ENCODE assay signal across 8 mouse cellular contexts in the genomic region with DNA sequence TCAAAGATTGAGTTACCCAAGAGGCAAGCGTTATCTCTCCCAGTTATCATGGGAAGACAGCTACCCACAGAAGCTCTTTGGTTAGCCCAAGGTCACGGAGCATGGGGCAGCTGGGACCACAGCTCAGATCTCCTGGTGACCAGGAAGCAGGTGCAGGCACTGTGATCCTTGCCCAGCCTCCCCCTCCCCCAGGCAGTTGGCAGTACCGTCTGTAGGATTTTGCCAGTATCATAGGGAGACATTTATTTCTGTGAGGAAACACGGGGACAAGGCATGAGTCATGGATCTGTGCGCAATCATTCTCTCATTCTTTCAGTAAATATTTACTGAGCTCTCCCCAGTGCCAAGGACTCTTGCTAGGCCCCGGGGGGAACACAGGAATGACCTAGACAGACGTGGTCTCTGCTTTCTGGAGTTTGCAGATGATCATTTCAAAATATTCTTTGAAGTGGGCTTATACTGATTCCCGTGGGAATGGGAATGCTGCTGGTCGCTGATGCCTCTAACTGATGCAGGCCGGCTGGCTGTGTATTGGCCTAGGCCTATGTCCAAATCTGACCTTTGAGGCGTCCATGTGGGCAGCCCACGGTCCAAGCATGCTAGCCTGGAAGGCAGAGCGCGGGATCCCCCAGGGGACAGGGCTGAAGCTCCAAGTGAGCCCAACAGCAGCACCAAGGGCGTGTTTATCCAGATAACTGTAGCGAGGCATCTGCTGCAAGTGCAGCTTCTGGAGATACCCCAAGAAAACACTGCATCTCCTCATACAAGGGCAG. TPM values are rescaled to one million over a fixed set of nuclear protein-coding genes. Genes with fewer than 3 reads are reported as not detected.
DNase-seq lines count a peak whose midpoint lies in the region; ATAC-seq and TF ChIP-seq lines count a peak whose summit lies in the region.

No protein-coding gene starts in this region.

- no peak overlapping the region for H3K4me3 ChIP-seq in hindbrain, postnatal 0 days (ENCODE audit: low read length)
- H3K4me3 ChIP-seq in hindbrain, embryonic 13.5 days: no peak overlapping the region
- no peak overlapping the region for H3K4me3 ChIP-seq in lung, embryonic 16.5 days (ENCODE audit: low read length)
- H3K4me3 ChIP-seq in stomach, embryonic 16.5 days (replicated peaks; ENCODE audit: low read length): no peak overlapping the region
- no peak overlapping the region for H3K4me3 ChIP-seq in forebrain, embryonic 11.5 days (ENCODE audit: low read depth, low read length)

- peak; percentile 54 for DNase-seq in hindbrain, postnatal 0 days (ENCODE audit: low spot score)
- DNase-seq in c-Kit-negative CD71-positive TER-119-positive erythroid progenitor cells, embryonic 14.5 days (ENCODE audit: low read depth, low spot score): peak; percentile 33
- peak; percentile 25 for DNase-seq in kidney, postnatal 14 days
- DNase-seq in forebrain, embryonic 11.5 days (ENCODE audit: low spot score): no peak

- ATAC-seq in hindbrain, postnatal 0 days: peak; percentile 55; the same call in 1 of the 2 replicates
- ATAC-seq in hindbrain, embryonic 13.5 days (ENCODE audit: low FRiP score): no peak; the same call in 1 of the 2 replicates
- peak; percentile 86 for ATAC-seq in granulocyte monocyte progenitor cell, adult 5-6 weeks (replicated peaks; ENCODE audit: poor library complexity, severe bottlenecking)
- ATAC-seq in lung, embryonic 16.5 days (ENCODE audit: low read depth): peak; percentile 90
- ATAC-seq in stomach, embryonic 16.5 days (ENCODE audit: insufficient read depth, low FRiP score): peak; percentile 84
- ATAC-seq in forebrain, embryonic 11.5 days (replicated peaks; ENCODE audit: low FRiP score): no peak

- H3K4me1 ChIP-seq in hindbrain, postnatal 0 days (ENCODE audit: insufficient read depth, low read length): no peaks in the 10 kb centered on the region
- peaks cover 12% of the 10 kb centered on the region; the same call in 1 of the 2 replicates for H3K4me1 ChIP-seq in hindbrain, embryonic 13.5 days (replicated peaks)
- H3K4me1 ChIP-seq in lung, embryonic 16.5 days (replicated peaks; ENCODE audit: control insufficient read depth, insufficient read depth, low read length): peaks cover 22% of the 10 kb centered on the region
- peaks cover 21% of the 10 kb centered on the region for H3K4me1 ChIP-seq in stomach, embryonic 16.5 days (ENCODE audit: control insufficient read depth, insufficient read depth, low read length)
- no peaks in the 10 kb centered on the region for H3K4me1 ChIP-seq in forebrain, embryonic 11.5 days (replicated peaks; ENCODE audit: control insufficient read depth, insufficient read depth, low read length)

- H3K27ac ChIP-seq in hindbrain, postnatal 0 days: no peak overlapping the region
- no peak overlapping the region for H3K27ac ChIP-seq in hindbrain, embryonic 13.5 days
- peak overlapping the region; percentile 78 for H3K27ac ChIP-seq in lung, embryonic 16.5 days (ENCODE audit: low read length)
- H3K27ac ChIP-seq in stomach, embryonic 16.5 days (ENCODE audit: low read length): peak overlapping the region; percentile 65
- no peak overlapping the region for H3K27ac ChIP-seq in forebrain, embryonic 11.5 days (ENCODE audit: low read depth, low read length)

- no peak overlapping the region for H3K9ac ChIP-seq in hindbrain, postnatal 0 days (replicated peaks; ENCODE audit: low read length)
- no peak overlapping the region for H3K9ac ChIP-seq in hindbrain, embryonic 13.5 days
- H3K9ac ChIP-seq in lung, embryonic 16.5 days (ENCODE audit: low read length): no peak overlapping the region
- H3K9ac ChIP-seq in stomach, embryonic 16.5 days (ENCODE audit: low read length): no peak overlapping the region
- no peak overlapping the region for H3K9ac ChIP-seq in forebrain, embryonic 11.5 days (ENCODE audit: low read length)

- H3K27me3 ChIP-seq in hindbrain, postnatal 0 days (ENCODE audit: insufficient read depth, low read length): no peaks in the 10 kb centered on the region
- H3K27me3 ChIP-seq in hindbrain, embryonic 13.5 days: 0 out of 2 replicates have a peak, but pooled peaks cover 4% of the 10 kb centered on the region
- H3K27me3 ChIP-seq in lung, embryonic 16.5 days (ENCODE audit: control insufficient read depth, insufficient read depth, low read depth, low read length): no peaks in the 10 kb centered on the region
- H3K27me3 ChIP-seq in stomach, embryonic 16.5 days (ENCODE audit: control insufficient read depth, insufficient read depth, low read length): no peaks in the 10 kb centered on the region
- no peaks in the 10 kb centered on the region for H3K27me3 ChIP-seq in forebrain, embryonic 11.5 days (ENCODE audit: control insufficient read depth, insufficient read depth, low read length)

- WGBS in hindbrain, postnatal 0 days: 55% methylated on average over 16 of the region's 16 CpGs
- WGBS in hindbrain, embryonic 13.5 days: 76% methylated on average over 16 of the region's 16 CpGs
- WGBS in lung, embryonic 16.5 days: 30% methylated on average over 16 of the region's 16 CpGs
- WGBS in stomach, embryonic 16.5 days: 31% methylated on average over 16 of the region's 16 CpGs
- WGBS in forebrain, embryonic 11.5 days: 86% methylated on average over 16 of the region's 16 CpGs

- no peaks in the 10 kb centered on the region for H3K36me3 ChIP-seq in hindbrain, postnatal 0 days (ENCODE audit: insufficient read depth, low read length)
- H3K36me3 ChIP-seq in hindbrain, embryonic 13.5 days: 0 out of 2 replicates have a peak, but pooled peaks cover 2% of the 10 kb centered on the region
- H3K36me3 ChIP-seq in lung, embryonic 16.5 days (ENCODE audit: control insufficient read depth, insufficient read depth, low read length): peaks cover 6% of the 10 kb centered on the region
- H3K36me3 ChIP-seq in stomach, embryonic 16.5 days (ENCODE audit: control insufficient read depth, insufficient read depth, low read length): 0 out of 2 replicates have a peak, but pooled peaks cover 3% of the 10 kb centered on the region
- no peaks in the 10 kb centered on the region for H3K36me3 ChIP-seq in forebrain, embryonic 11.5 days (ENCODE audit: control insufficient read depth, insufficient read depth, low read length)

- H3K9me3 ChIP-seq in hindbrain, postnatal 0 days (ENCODE audit: low read length): 0 out of 2 replicates have a peak, but pooled peaks cover 2% of the 10 kb centered on the region
- peaks cover 5% of the 10 kb centered on the region; the same call in 1 of the 2 replicates for H3K9me3 ChIP-seq in hindbrain, embryonic 13.5 days
- H3K9me3 ChIP-seq in lung, embryonic 16.5 days (ENCODE audit: control insufficient read depth, low read length): peaks cover 5% of the 10 kb centered on the region; the same call in 1 of the 2 replicates
- H3K9me3 ChIP-seq in stomach, embryonic 16.5 days (replicated peaks; ENCODE audit: control insufficient read depth, low read length): peaks cover 7% of the 10 kb centered on the region; the same call in 1 of the 2 replicates
- no peaks in the 10 kb centered on the region for H3K9me3 ChIP-seq in forebrain, embryonic 11.5 days (ENCODE audit: control insufficient read depth, low read length)

- no peak overlapping the region for H3K4me2 ChIP-seq in hindbrain, postnatal 0 days (ENCODE audit: low read depth, low read length)
- no peak overlapping the region for H3K4me2 ChIP-seq in hindbrain, embryonic 13.5 days
- H3K4me2 ChIP-seq in lung, embryonic 16.5 days (ENCODE audit: low read depth, low read length): no peak overlapping the region
- no peak overlapping the region for H3K4me2 ChIP-seq in stomach, embryonic 16.5 days (ENCODE audit: low read depth, low read length)
- H3K4me2 ChIP-seq in forebrain, embryonic 11.5 days (ENCODE audit: low read depth, low read length, severe bottlenecking): no peak overlapping the region

- TF ChIP-seq CTCF in hindbrain, postnatal 0 days (IDR thresholded peaks at IDR 0.05; ENCODE audit: low read depth): no peak

RNA-seq across cellular contexts. Expression of a gene that starts 59.1 kb away (rescaled TPM):
- total RNA-seq in hindbrain, postnatal 0 days (2014; rRNA removed): 24.7 and 33.1 TPM in 2 replicates
- 13.0 and 14.0 TPM in 2 replicates for polyA plus RNA-seq in hindbrain, postnatal 0 days (2015; fragmentation: Nextera tagmentation; extraction: Ambion mirVana)
- polyA plus RNA-seq in hindbrain, embryonic 13.5 days (2015; fragmentation: Nextera tagmentation; extraction: Ambion mirVana): 46.1 and 50.2 TPM in 2 replicates
- 14.0 and 18.4 TPM in 2 replicates for total RNA-seq in granulocyte monocyte progenitor cell, adult 5-6 weeks (2014; fragmentation: Nextera tagmentation)
- 19.1 and 21.8 TPM in 2 replicates for total RNA-seq in granulocyte monocyte progenitor cell, adult 5-6 weeks (2017)
- 25.9 and 27.7 TPM in 2 replicates for polyA plus RNA-seq in lung, embryonic 16.5 days (2015; fragmentation: Nextera tagmentation; extraction: Ambion mirVana)
- polyA plus RNA-seq in stomach, embryonic 16.5 days (2015; fragmentation: Nextera tagmentation; extraction: Ambion mirVana): 29.8 and 30.5 TPM in 2 replicates
- polyA plus RNA-seq in forebrain, embryonic 11.5 days (2014; fragmentation: Nextera tagmentation; extraction: Ambion mirVana): 95.4 and 103 TPM in 2 replicates

Comparison
In these comparisons a context has a peak if more than half of its experiments do, and no peak if none do; other contexts are left out.
1. ATAC-seq: peak in hindbrain, postnatal 0 days (single experiment), granulocyte monocyte progenitor cell, adult 5-6 weeks (single experiment), lung, embryonic 16.5 days (single experiment) and stomach, embryonic 16.5 days (single experiment); none in hindbrain, embryonic 13.5 days (single experiment) and forebrain, embryonic 11.5 days (single experiment).
2. H3K27ac ChIP-seq: peak in lung, embryonic 16.5 days (single experiment) and stomach, embryonic 16.5 days (single experiment); none in hindbrain, postnatal 0 days (single experiment), hindbrain, embryonic 13.5 days (single experiment) and forebrain, embryonic 11.5 days (single experiment).